Mouse (Mus musculus): ENCODE measurements around the gene Slc39a13.
"Not testable (repeated sequence)": the region's sequence is repeated elsewhere in the genome, so short reads cannot be mapped to it uniquely, and the experiment has no call there.

Slc39a13 gene

GRCm38 (mm10) chr2:91023131-91023530 is 47.1 kb downstream of the Slc39a13 start:
- no peak for DNase-seq

GRCm38 (mm10) chr2:91022266-91022665 is 48.0 kb downstream of the Slc39a13 start:
- not testable (repeated sequence) for DNase-seq

GRCm38 (mm10) chr2:91019911-91020310 is 50.3 kb downstream of the Slc39a13 start:
- DNase-seq, result no peak

- DNase-seq, result peak; percentile 31
Measured at GRCm38 (mm10) chr2:91018061-91018788, 52.0 kb downstream of the Slc39a13 start.

- DNase-seq, result peak; percentile 28
Measured at GRCm38 (mm10) chr2:91015386-91015785, 54.8 kb downstream of the Slc39a13 start.

GRCm38 (mm10) chr2:91013881-91014280 is 56.3 kb downstream of the Slc39a13 start:
- no peak for DNase-seq

Data from kidney, adult 9 months (tissue).